Mouse (Mus musculus): ENCODE results near the gene Olfr1040. TPM values are rescaled to one million over a fixed set of nuclear protein-coding genes. Genes with fewer than 3 reads are reported as not detected.
"Not testable (repeated sequence)": the region's sequence is repeated elsewhere in the genome, so short reads cannot be mapped to it uniquely, and the experiment has no call there.

Olfr1040 gene
- polyA plus RNA-seq (2015; fragmentation: Nextera tagmentation; extraction: Ambion mirVana) = not detected in 2 replicates

DNA sequence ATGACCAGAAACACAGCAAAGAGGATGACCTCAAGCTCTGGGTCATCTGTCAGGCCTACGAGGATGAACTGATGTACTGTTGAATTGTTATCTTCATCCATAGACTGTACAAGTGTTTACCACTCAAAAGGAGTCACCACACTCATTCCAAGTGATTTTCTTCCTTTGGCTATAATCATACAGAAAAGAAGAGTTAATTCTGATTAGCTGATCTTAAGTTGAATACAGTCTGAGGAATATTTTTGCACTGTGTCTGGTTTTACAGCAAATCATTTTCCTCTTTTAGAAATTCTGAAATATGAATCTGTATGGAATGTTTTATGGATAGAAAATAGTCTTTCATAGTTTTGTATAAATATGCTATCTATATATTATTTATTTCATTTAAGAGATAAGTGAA is at the start of gene Olfr1040:
Gene Olfr1040 (minus strand): TSS at position 101 of the 400 bp plus-strand sequence.
- Histone ChIP-seq H3K4me2 (replicated peaks; ENCODE audit: low read depth) (no peak within 1 kb of the TSS), H3K36me3 (ENCODE audit: control insufficient read depth, insufficient read depth) (no peaks in the 10 kb centered on the region), H3K9ac (ENCODE audit: low read depth, low read length) (no peak within 1 kb of the TSS), H3K27me3 (replicated peaks; ENCODE audit: control insufficient read depth, insufficient read depth, low read length) (no peaks in the 10 kb centered on the region), H3K27ac (ENCODE audit: low read depth, low read length) (no peak within 1 kb of the TSS), H3K9me3 (ENCODE audit: control insufficient read depth) (no peaks in the 10 kb centered on the region), H3K4me3 (ENCODE audit: low read depth, low read length) (no peak within 1 kb of the TSS), H3K4me1 (replicated peaks; ENCODE audit: control insufficient read depth, insufficient read depth, low read length) (no peaks in the 10 kb centered on the region)
- WGBS = 57% methylated on average over 1 of the region's 1 CpGs
- TF ChIP-seq CTCF (IDR thresholded peaks at IDR 0.05; ENCODE audit: low read depth) = no peak
- no peak for ATAC-seq

DNA sequence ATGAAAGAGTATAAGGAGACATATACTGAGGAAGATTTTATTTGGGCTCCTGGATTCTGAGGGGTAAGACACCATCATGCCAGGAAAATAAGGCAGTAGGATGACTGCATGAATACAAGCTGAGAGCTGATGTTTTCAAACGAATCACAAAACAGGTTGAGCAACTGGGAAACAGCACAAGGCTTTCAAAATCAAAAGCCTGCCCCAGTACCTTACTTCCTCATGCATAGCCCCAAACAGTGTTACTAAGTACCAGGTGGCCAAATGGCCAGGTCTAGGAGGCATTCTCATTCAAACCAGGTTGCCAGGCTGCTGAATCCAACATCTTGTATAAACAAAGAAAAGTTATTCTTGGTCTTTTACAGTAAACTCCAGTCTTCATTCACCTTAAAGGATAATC is 49.3 kb upstream of the Olfr1040 start:
- H3K27me3 ChIP-seq (replicated peaks; ENCODE audit: control insufficient read depth, insufficient read depth, low read length) = no peaks in the 10 kb centered on the region
- no peaks in the 10 kb centered on the region for H3K4me1 ChIP-seq (replicated peaks; ENCODE audit: control insufficient read depth, insufficient read depth, low read length)
- no peak for TF ChIP-seq CTCF (IDR thresholded peaks at IDR 0.05; ENCODE audit: low read depth)
- ATAC-seq = no peak
- no peak overlapping the region for H3K4me2 ChIP-seq (replicated peaks; ENCODE audit: low read depth)
- no peak overlapping the region for H3K27ac ChIP-seq (ENCODE audit: low read depth, low read length)
- H3K36me3 ChIP-seq (ENCODE audit: control insufficient read depth, insufficient read depth) = no peaks in the 10 kb centered on the region
- 36% methylated on average over 1 of the region's 1 CpGs for WGBS
- no peak overlapping the region for H3K9ac ChIP-seq (ENCODE audit: low read depth, low read length)
- no peaks in the 10 kb centered on the region for H3K9me3 ChIP-seq (ENCODE audit: control insufficient read depth)
- no peak overlapping the region for H3K4me3 ChIP-seq (ENCODE audit: low read depth, low read length)

DNA sequence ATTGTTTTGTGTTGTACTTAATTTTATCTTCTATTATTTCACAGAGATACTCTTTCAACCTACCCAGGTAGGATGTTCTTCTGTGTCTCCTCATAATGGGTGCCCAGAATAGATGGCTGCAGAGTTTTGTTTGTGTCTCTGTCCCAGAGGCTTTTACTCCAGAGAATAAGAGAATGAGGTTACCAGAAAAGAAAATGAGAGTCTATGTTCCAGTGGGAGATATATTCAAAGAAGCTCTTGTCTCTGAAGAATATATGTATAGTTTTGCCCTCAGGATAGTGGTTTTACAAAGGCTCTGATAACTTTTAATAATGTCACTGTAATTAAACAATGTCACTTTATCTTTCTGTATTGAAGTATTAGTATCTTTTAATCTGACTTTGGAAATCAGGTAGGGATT is 39.1 kb upstream of the Olfr1040 start, which contains the start of gene Olfr52:
Gene Olfr52 (minus strand): TSS at position 101 of the 400 bp plus-strand sequence.
- H3K9ac ChIP-seq (ENCODE audit: low read depth, low read length) = no peak within 1 kb of the TSS
- H3K4me2 ChIP-seq (replicated peaks; ENCODE audit: low read depth) = no peak within 1 kb of the TSS
- H3K4me1 ChIP-seq (replicated peaks; ENCODE audit: control insufficient read depth, insufficient read depth, low read length) = no peaks in the 10 kb centered on the region
- H3K9me3 ChIP-seq (ENCODE audit: control insufficient read depth) = no peaks in the 10 kb centered on the region
- no peak for TF ChIP-seq CTCF (IDR thresholded peaks at IDR 0.05; ENCODE audit: low read depth)
- H3K36me3 ChIP-seq (ENCODE audit: control insufficient read depth, insufficient read depth) = no peaks in the 10 kb centered on the region
- no peak within 1 kb of the TSS for H3K27ac ChIP-seq (ENCODE audit: low read depth, low read length)
- H3K4me3 ChIP-seq (ENCODE audit: low read depth, low read length) = no peak within 1 kb of the TSS
- H3K27me3 ChIP-seq (replicated peaks; ENCODE audit: control insufficient read depth, insufficient read depth, low read length) = no peaks in the 10 kb centered on the region
- no peak for ATAC-seq

DNA sequence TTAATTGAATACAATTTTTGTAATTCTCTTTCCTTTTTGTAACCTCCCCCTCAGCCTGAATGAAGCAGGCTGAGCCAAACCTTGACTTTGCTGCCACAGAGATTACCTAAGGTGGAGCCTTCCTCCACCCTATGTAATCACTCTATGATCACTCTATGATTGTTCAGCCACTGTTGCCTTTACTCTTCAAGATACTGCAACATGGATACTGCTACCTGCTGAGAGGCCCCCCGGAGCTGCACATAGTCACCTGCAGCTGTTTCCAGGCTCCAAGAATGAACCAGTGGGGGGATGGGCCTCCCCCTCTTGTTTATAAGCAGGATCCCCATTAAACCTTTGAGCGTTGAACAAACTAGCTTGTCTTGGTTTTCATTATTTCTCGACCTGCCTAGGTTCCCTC is 33.4 kb upstream of the Olfr1040 start:
- 74% methylated on average over 3 of the region's 3 CpGs for WGBS

DNA sequence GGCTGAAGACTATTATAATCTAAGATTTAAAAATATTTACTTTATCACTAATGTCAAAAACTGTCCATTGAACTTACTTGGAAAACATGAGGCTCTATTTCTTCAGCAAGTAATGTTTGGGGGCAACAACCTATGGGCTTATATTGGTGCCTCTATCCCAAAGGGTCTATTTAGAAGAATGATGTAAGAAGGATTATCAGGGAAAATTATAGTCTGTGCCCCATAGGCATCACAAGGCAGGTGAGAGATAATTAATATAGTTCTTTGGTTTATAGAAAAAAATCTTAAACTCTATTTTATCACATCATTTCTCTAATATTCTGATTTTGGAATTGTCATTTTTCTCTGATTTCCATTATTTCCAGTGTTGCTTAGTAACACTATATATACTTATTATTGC is 31.2 kb upstream of the Olfr1040 start, which contains the start of gene Olfr1044:
Gene Olfr1044 (minus strand): TSS at position 101 of the 400 bp plus-strand sequence.
- H3K4me2 ChIP-seq (replicated peaks; ENCODE audit: low read depth) = no peak within 1 kb of the TSS
- ATAC-seq = no peak
- TF ChIP-seq CTCF (IDR thresholded peaks at IDR 0.05; ENCODE audit: low read depth) = no peak
- no peaks in the 10 kb centered on the region for H3K4me1 ChIP-seq (replicated peaks; ENCODE audit: control insufficient read depth, insufficient read depth, low read length)
- H3K27me3 ChIP-seq (replicated peaks; ENCODE audit: control insufficient read depth, insufficient read depth, low read length) = no peaks in the 10 kb centered on the region
- no peaks in the 10 kb centered on the region for H3K36me3 ChIP-seq (ENCODE audit: control insufficient read depth, insufficient read depth)
- no peak within 1 kb of the TSS for H3K4me3 ChIP-seq (ENCODE audit: low read depth, low read length)
- H3K9me3 ChIP-seq (ENCODE audit: control insufficient read depth) = no peaks in the 10 kb centered on the region
- H3K27ac ChIP-seq (ENCODE audit: low read depth, low read length) = no peak within 1 kb of the TSS
- H3K9ac ChIP-seq (ENCODE audit: low read depth, low read length) = no peak within 1 kb of the TSS

More for the DNA sequence above, 33.4 kb upstream of the Olfr1040 start:
- Histone ChIP-seq H3K27ac (ENCODE audit: low read depth, low read length) (no peak overlapping the region), H3K4me2 (replicated peaks; ENCODE audit: low read depth) (no peak overlapping the region), H3K27me3 (replicated peaks; ENCODE audit: control insufficient read depth, insufficient read depth, low read length) (no peaks in the 10 kb centered on the region), H3K4me1 (replicated peaks; ENCODE audit: control insufficient read depth, insufficient read depth, low read length) (no peaks in the 10 kb centered on the region), H3K4me3 (ENCODE audit: low read depth, low read length) (no peak overlapping the region), H3K9ac (ENCODE audit: low read depth, low read length) (no peak overlapping the region), H3K9me3 (ENCODE audit: control insufficient read depth) (no peaks in the 10 kb centered on the region), H3K36me3 (ENCODE audit: control insufficient read depth, insufficient read depth) (no peaks in the 10 kb centered on the region)
- ATAC-seq = no peak
- TF ChIP-seq CTCF (IDR thresholded peaks at IDR 0.05; ENCODE audit: low read depth) = no peak

DNA sequence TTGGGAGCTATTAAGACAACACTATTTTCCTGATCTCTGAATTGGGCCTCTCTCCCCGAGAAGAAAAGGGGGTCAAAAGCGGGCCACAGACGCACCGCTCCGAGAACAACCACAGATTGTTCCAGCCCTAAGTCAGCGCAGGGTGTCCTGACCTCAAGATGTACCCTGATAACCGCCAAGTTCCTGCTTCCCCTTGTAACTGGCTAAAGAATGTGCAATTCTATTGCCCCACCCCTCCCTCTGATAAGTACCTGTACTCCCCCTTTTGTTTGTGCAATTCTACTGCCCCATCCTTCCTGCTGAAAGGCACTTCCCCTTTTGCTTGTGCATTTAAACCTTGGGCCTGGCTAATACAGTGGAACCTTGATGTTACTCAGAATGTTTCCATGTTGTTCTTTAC is 28.9 kb upstream of the Olfr1040 start:
- not testable (repeated sequence) for H3K27me3 ChIP-seq (replicated peaks; ENCODE audit: control insufficient read depth, insufficient read depth, low read length); H3K4me1 ChIP-seq (replicated peaks; ENCODE audit: control insufficient read depth, insufficient read depth, low read length); H3K9me3 ChIP-seq (ENCODE audit: control insufficient read depth); H3K4me2 ChIP-seq (replicated peaks; ENCODE audit: low read depth); ATAC-seq; H3K4me3 ChIP-seq (ENCODE audit: low read depth, low read length); H3K36me3 ChIP-seq (ENCODE audit: control insufficient read depth, insufficient read depth); H3K27ac ChIP-seq (ENCODE audit: low read depth, low read length); H3K9ac ChIP-seq (ENCODE audit: low read depth, low read length)
- 69% methylated on average over 7 of the region's 7 CpGs for WGBS

DNA sequence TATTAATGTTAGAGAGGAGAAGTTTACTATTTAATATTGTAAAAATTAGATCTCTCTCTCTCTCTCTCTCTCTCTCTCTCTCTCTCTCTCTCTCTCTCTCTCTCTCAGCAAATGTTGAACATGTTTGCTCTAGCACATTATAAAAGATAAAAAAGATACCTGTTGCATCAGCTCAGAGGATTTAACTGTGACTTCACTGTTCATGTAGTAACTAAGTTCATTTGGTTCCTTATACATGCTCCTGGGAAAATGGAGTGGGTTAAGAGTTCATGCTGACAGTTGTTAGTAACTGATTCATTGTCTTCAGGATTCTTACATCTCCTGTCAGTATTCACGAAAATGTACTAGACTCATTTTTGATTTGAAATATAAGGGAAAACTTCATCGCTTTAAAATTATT is 20.9 kb upstream of the Olfr1040 start, which contains the start of gene Olfr1043:
Gene Olfr1043 (minus strand): TSS at position 101 of the 400 bp plus-strand sequence.
- Histone ChIP-seq H3K9ac (ENCODE audit: low read depth, low read length) (no peak within 1 kb of the TSS), H3K4me1 (replicated peaks; ENCODE audit: control insufficient read depth, insufficient read depth, low read length) (no peaks in the 10 kb centered on the region), H3K36me3 (ENCODE audit: control insufficient read depth, insufficient read depth) (no peaks in the 10 kb centered on the region), H3K27ac (ENCODE audit: low read depth, low read length) (no peak within 1 kb of the TSS), H3K4me3 (ENCODE audit: low read depth, low read length) (no peak within 1 kb of the TSS), H3K4me2 (replicated peaks; ENCODE audit: low read depth) (no peak within 1 kb of the TSS), H3K9me3 (ENCODE audit: control insufficient read depth) (no peaks in the 10 kb centered on the region), H3K27me3 (replicated peaks; ENCODE audit: control insufficient read depth, insufficient read depth, low read length) (no peaks in the 10 kb centered on the region)
- WGBS = 86% methylated on average over 2 of the region's 2 CpGs
- ATAC-seq = no peak
- TF ChIP-seq CTCF (IDR thresholded peaks at IDR 0.05; ENCODE audit: low read depth) = no peak

All from intestine, postnatal 0 days (tissue).